Mouse (Mus musculus) midbrain, postnatal 0 days (tissue): ENCODE results near the gene Olfr911-ps1. TPM values are rescaled to one million over a fixed set of nuclear protein-coding genes. Genes with fewer than 3 reads are reported as not detected.

ENCODE experiments used
- ATAC-seq: fragments of 200-750 bp; cut with Nextera tagmentation; 2 replicates; pipeline ENCODE4 v1.8.0; 2017; ENCODE audit warnings: moderate number of reproducible peaks, mild to moderate bottlenecking, moderate TSS enrichment, moderate library complexity; ENCODE audit not compliant: low FRiP score
- DNase-seq: peaks from one replicate; pipeline ENCODE4 v3.0.0-alpha.2; 2015; ENCODE audit warnings: low spot score
- H3K27ac ChIP-seq: fragments of 300-500 bp; sonication (generic); 2 replicates; pipeline ENCODE4 v1.5.1; 2014; ENCODE audit warnings: low read depth, mild to moderate bottlenecking, low read length, mixed read lengths
- H3K27me3 ChIP-seq: fragments of 300-500 bp; sonication (generic); 2 replicates; pipeline ENCODE4 v1.6.1; 2014; ENCODE audit warnings: low read length, control low read depth, mixed read lengths; ENCODE audit not compliant: insufficient read depth
- H3K36me3 ChIP-seq: fragments of 300-500 bp; sonication (generic); 2 replicates; pipeline ENCODE4 v1.6.1; 2014; ENCODE audit warnings: low read length, control low read depth, mixed read lengths; ENCODE audit not compliant: insufficient read depth
- H3K4me1 ChIP-seq: fragments of 300-500 bp; sonication (generic); 2 replicates; pipeline ENCODE4 v1.6.1; 2014; ENCODE audit warnings: mild to moderate bottlenecking, control low read depth, antibody characterized with exemption, low read length, mixed read lengths; ENCODE audit not compliant: insufficient read depth
- H3K4me2 ChIP-seq: fragments of 300-500 bp; sonication (generic); 2 replicates; pipeline ENCODE4 v1.6.1; 2014; ENCODE audit warnings: low read depth, mild to moderate bottlenecking, low read length, mixed read lengths; ENCODE audit not compliant: poor library complexity, severe bottlenecking
- H3K4me3 ChIP-seq: fragments of 300-500 bp; sonication (generic); 2 replicates; pipeline ENCODE4 v1.5.1; 2014; ENCODE audit warnings: low read depth, mild to moderate bottlenecking, low read length, moderate library complexity
- H3K9ac ChIP-seq: fragments of 300-500 bp; sonication (generic); replicated peaks from 2 replicates; pipeline ENCODE4 v1.6.1; 2014; ENCODE audit warnings: mild to moderate bottlenecking, low read length, moderate library complexity, mixed read lengths; ENCODE audit not compliant: poor library complexity, severe bottlenecking
- H3K9me3 ChIP-seq: fragments of 300-500 bp; sonication (generic); 2 replicates; pipeline ENCODE4 v1.6.1; 2016; ENCODE audit warnings: low read length, control low read depth
- CTCF ChIP-seq: IDR thresholded peaks from 2 replicates; pipeline ENCODE4 v1.5.1; 2016; ENCODE audit warnings: antibody characterized with exemption, mild to moderate bottlenecking
- WGBS: fragments of 180-500 bp; shearing (Covaris S2); extraction: QIAGEN DNeasy Blood & Tissue Kit; methylation state at CpG from one replicate; pipeline ENCODE4 v1.1.7; 2014; 5-methylcytosine and 5-hydroxymethylcytosine counted together
- polyA plus RNA-seq: library from polyadenylated mRNA; unstranded; fragments of >200 nt; fragmentation: Nextera tagmentation; extraction: Ambion mirVana; gene quantifications from 2 replicates; pipeline ENCODE4 v1.2.1, GENCODE M21; 2015
- total RNA-seq: library from RNA; depleted of rRNA; stranded (reverse); fragments of >200 nt; gene quantifications from 2 replicates; pipeline ENCODE4 v1.2.3, GENCODE M21; 2014; rRNA removed

The Olfr911-ps1 gene
- not detected in 2 replicates for total RNA-seq
- polyA plus RNA-seq, result not detected in 2 replicates

DNA sequence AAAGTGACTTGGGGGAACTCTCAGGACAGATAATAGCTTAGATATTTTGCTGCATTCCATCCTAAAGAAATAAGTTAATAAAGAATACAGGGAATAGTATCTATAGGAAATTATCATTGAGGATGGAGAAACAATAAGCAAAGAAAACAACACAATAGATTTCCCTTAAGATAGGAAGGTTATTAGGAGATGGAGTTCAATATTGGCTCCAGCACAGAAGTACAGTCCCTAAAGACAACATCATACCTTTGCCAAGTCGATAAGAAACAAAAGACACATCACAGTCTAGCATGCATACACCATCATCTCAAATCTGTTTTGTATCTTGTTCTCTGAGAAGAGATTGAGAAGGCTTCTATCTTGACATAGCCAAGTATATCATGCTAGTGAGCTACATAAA lies at the start of gene Olfr911-ps1:
Gene Olfr911-ps1 (plus strand): TSS at position 301 of the 400 bp plus-strand sequence.
- H3K36me3 ChIP-seq, result no peaks in the 10 kb centered on the region
- no peaks in the 10 kb centered on the region for H3K27me3 ChIP-seq
- ATAC-seq, result no peak
- H3K4me1 ChIP-seq, result no peaks in the 10 kb centered on the region
- H3K27ac ChIP-seq, result no peak within 1 kb of the TSS
- H3K4me3 ChIP-seq, result no peak within 1 kb of the TSS
- no peak within 1 kb of the TSS for H3K4me2 ChIP-seq
- WGBS, result 83% methylated on average over 1 of the region's 1 CpGs
- DNase-seq, result no peak
- no peaks in the 10 kb centered on the region for H3K9me3 ChIP-seq
- TF ChIP-seq CTCF, result no peak
- no peak within 1 kb of the TSS for H3K9ac ChIP-seq

DNA sequence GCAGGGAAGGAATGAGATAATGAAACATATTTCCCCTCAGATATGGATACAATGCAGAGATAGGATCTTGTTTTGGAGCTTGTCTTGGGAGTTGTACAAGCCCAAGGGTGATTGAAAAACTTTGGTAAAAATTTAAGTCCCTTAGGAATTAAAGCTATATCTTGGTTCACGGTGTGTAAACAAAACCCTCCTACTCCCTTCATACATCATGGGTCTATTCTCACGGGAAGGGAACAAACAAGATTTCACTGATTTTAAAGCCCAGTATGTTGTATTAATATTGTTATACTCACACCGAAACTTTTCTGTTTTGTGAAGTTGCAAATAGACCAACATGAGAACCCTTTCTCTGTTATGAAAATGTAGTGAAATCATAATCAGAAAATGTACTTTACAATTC lies 34.6 kb upstream of the Olfr911-ps1 start, which contains the start of gene Olfr906:
Gene Olfr906 (plus strand): TSS at position 301 of the 400 bp plus-strand sequence.
- Histone ChIP-seq H3K36me3 (no peaks in the 10 kb centered on the region), H3K4me2 (no peak within 1 kb of the TSS), H3K4me3 (no peak within 1 kb of the TSS), H3K9ac (no peak within 1 kb of the TSS), H3K27ac (no peak within 1 kb of the TSS), H3K4me1 (no peaks in the 10 kb centered on the region), H3K9me3 (no peaks in the 10 kb centered on the region), H3K27me3 (no peaks in the 10 kb centered on the region)
- TF ChIP-seq CTCF, result no peak
- WGBS, result 88% methylated on average over 3 of the region's 3 CpGs
- no peak for DNase-seq
- ATAC-seq, result no peak

DNA sequence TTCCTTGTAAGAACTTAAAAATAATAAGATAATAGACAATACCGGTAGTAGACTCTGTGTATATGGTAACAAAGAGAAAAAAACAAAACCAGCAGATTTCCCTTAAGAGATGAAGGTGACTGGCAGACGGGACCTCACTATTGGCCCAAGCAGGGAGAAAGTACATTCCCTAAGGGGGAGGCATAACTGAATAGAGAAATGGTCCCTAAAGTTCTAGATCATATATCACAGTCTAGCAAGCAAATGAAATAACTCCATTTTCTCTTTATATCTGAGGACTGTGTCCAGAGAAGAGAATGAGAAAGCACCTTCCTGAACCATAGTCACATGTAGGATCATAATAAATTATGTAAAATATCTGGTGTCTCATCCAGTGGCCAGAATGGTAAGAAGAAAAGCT lies 25.9 kb upstream of the Olfr911-ps1 start, which contains the start of gene Olfr907:
Gene Olfr907 (plus strand): TSS at position 301 of the 400 bp plus-strand sequence.
- ATAC-seq (no peak), DNase-seq (no peak)
- H3K36me3 ChIP-seq, result no peaks in the 10 kb centered on the region
- WGBS, result 79% methylated on average over 2 of the region's 2 CpGs
- H3K9me3 ChIP-seq, result no peaks in the 10 kb centered on the region
- no peak within 1 kb of the TSS for H3K27ac ChIP-seq
- H3K27me3 ChIP-seq, result no peaks in the 10 kb centered on the region
- no peak within 1 kb of the TSS for H3K9ac ChIP-seq
- H3K4me1 ChIP-seq, result no peaks in the 10 kb centered on the region
- no peak within 1 kb of the TSS for H3K4me3 ChIP-seq
- no peak for TF ChIP-seq CTCF
- no peak within 1 kb of the TSS for H3K4me2 ChIP-seq

DNA sequence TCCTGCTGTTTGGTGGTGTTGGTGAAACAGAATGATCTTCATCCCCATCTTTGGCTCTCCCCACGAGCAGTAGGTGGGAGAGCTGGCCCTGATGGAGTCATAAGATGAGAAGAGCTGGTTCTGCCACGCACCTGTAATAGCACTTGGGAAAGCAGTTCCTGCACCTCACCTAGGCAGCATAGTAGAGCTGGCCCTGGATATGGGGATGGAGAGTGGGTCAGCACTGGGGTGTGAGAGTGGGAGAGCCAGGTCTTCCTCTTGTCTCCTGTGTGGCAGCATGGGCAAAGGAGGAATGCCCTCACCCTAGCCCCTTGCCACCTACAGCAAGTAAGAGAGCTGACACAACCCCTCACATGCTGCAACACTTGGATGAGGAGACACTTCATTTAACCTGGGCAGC lies 9.0 kb upstream of the Olfr911-ps1 start:
- no peaks in the 10 kb centered on the region for H3K27me3 ChIP-seq
- no peak for TF ChIP-seq CTCF
- H3K4me3 ChIP-seq, result no peak overlapping the region
- ATAC-seq (no peak), DNase-seq (no peak)
- H3K36me3 ChIP-seq, result no peaks in the 10 kb centered on the region
- H3K27ac ChIP-seq, result no peak overlapping the region
- WGBS, result 56% methylated on average over 2 of the region's 2 CpGs
- no peak overlapping the region for H3K9ac ChIP-seq
- no peaks in the 10 kb centered on the region for H3K4me1 ChIP-seq
- H3K9me3 ChIP-seq, result no peaks in the 10 kb centered on the region
- H3K4me2 ChIP-seq, result no peak overlapping the region

DNA sequence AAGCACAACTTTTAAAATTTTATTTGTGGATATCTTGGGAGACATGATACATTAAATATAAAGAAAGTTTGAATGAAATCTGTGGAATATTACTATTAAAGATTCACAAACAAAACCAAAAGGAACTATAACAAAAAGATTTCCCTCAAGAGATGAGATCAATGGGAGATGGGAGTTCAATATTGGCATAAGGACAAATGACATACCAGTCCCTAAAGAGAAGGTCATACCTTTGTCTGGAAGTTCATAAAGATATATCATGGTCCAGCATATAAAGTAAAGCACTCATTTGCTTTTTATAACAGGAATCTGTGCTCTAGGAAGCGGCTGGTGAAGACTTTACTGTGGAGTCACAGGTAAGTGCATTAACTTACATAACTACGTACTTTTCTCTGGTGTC lies 16.2 kb downstream of the Olfr911-ps1 start, which contains the start of gene Olfr910:
Gene Olfr910 (plus strand): TSS at position 301 of the 400 bp plus-strand sequence.
- Histone ChIP-seq H3K36me3 (no peaks in the 10 kb centered on the region), H3K9me3 (no peaks in the 10 kb centered on the region), H3K9ac (no peak within 1 kb of the TSS), H3K4me2 (no peak within 1 kb of the TSS), H3K27me3 (no peaks in the 10 kb centered on the region), H3K4me1 (no peaks in the 10 kb centered on the region), H3K27ac (no peak within 1 kb of the TSS), H3K4me3 (no peak within 1 kb of the TSS)
- whole genome bisulfite sequencing, result 87% methylated on average over 2 of the region's 2 CpGs
- DNase-seq, result no peak
- TF ChIP-seq CTCF, result no peak
- no peak for ATAC-seq

Other genes with a start within 250 kb of the Olfr911-ps1 start
- gene Olfr896-ps1, start 230.5 kb upstream of the Olfr911-ps1 start, total RNA-seq, result not detected in 2 replicates
- gene Olfr896-ps1, start 230.5 kb upstream of the Olfr911-ps1 start, polyA plus RNA-seq, result not detected in 2 replicates
- gene Olfr25, start 192.5 kb upstream of the Olfr911-ps1 start, total RNA-seq, result not detected in 2 replicates
- not detected in 2 replicates for gene Olfr25, start 192.5 kb upstream of the Olfr911-ps1 start, polyA plus RNA-seq
- gene Olfr898, start 173.2 kb upstream of the Olfr911-ps1 start, total RNA-seq, result not detected in 2 replicates
- not detected in 2 replicates for gene Olfr898, start 173.2 kb upstream of the Olfr911-ps1 start, polyA plus RNA-seq
- gene Olfr250, start 154.7 kb upstream of the Olfr911-ps1 start, total RNA-seq, result not detected in 2 replicates
- not detected in 2 replicates for gene Olfr250, start 154.7 kb upstream of the Olfr911-ps1 start, polyA plus RNA-seq
- not detected in 2 replicates for gene Olfr251, start 144.5 kb upstream of the Olfr911-ps1 start, total RNA-seq
- not detected in 2 replicates for gene Olfr251, start 144.5 kb upstream of the Olfr911-ps1 start, polyA plus RNA-seq
- gene Olfr147, start 119.9 kb upstream of the Olfr911-ps1 start, total RNA-seq, result not detected in 2 replicates
- gene Olfr147, start 119.9 kb upstream of the Olfr911-ps1 start, polyA plus RNA-seq, result not detected in 2 replicates
- gene Olfr901, start 92.1 kb upstream of the Olfr911-ps1 start, total RNA-seq, result not detected in 2 replicates
- gene Olfr901, start 92.1 kb upstream of the Olfr911-ps1 start, polyA plus RNA-seq, result not detected in 2 replicates
- not detected in 2 replicates for gene Olfr902, start 73.9 kb upstream of the Olfr911-ps1 start, total RNA-seq
- not detected in 2 replicates for gene Olfr902, start 73.9 kb upstream of the Olfr911-ps1 start, polyA plus RNA-seq
- not detected in 2 replicates for gene Olfr904, start 58.4 kb upstream of the Olfr911-ps1 start, total RNA-seq
- gene Olfr904, start 58.4 kb upstream of the Olfr911-ps1 start, polyA plus RNA-seq, result not detected in 2 replicates
- gene Olfr905, start 50.5 kb upstream of the Olfr911-ps1 start, total RNA-seq, result not detected in 2 replicates
- gene Olfr905, start 50.5 kb upstream of the Olfr911-ps1 start, polyA plus RNA-seq, result not detected in 2 replicates
- not detected in 2 replicates for gene Olfr906, start 34.5 kb upstream of the Olfr911-ps1 start, total RNA-seq
- not detected in 2 replicates for gene Olfr906, start 34.5 kb upstream of the Olfr911-ps1 start, polyA plus RNA-seq
- gene Olfr907, start 25.8 kb upstream of the Olfr911-ps1 start, total RNA-seq, result not detected in 2 replicates
- not detected in 2 replicates for gene Olfr907, start 25.8 kb upstream of the Olfr911-ps1 start, polyA plus RNA-seq
- not detected in 2 replicates for gene Olfr910, start 16.3 kb downstream of the Olfr911-ps1 start, total RNA-seq
- gene Olfr910, start 16.3 kb downstream of the Olfr911-ps1 start, polyA plus RNA-seq, result not detected in 2 replicates
- gene Olfr912, start 58.6 kb downstream of the Olfr911-ps1 start, total RNA-seq, result not detected in 2 replicates
- gene Olfr912, start 58.6 kb downstream of the Olfr911-ps1 start, polyA plus RNA-seq, result not detected in 2 replicates
- not detected in 2 replicates for gene Olfr913, start 71.2 kb downstream of the Olfr911-ps1 start, total RNA-seq
- gene Olfr913, start 71.2 kb downstream of the Olfr911-ps1 start, polyA plus RNA-seq, result not detected in 2 replicates
- not detected in 2 replicates for gene Olfr914, start 83.5 kb downstream of the Olfr911-ps1 start, total RNA-seq
- gene Olfr914, start 83.5 kb downstream of the Olfr911-ps1 start, polyA plus RNA-seq, result not detected in 2 replicates
- gene Olfr916, start 138.3 kb downstream of the Olfr911-ps1 start, total RNA-seq, result not detected in 2 replicates
- not detected in 2 replicates for gene Olfr916, start 138.3 kb downstream of the Olfr911-ps1 start, polyA plus RNA-seq
- not detected in 2 replicates for gene Olfr917, start 144.3 kb downstream of the Olfr911-ps1 start, total RNA-seq
- not detected in 2 replicates for gene Olfr917, start 144.3 kb downstream of the Olfr911-ps1 start, polyA plus RNA-seq
- gene Olfr918, start 153.0 kb downstream of the Olfr911-ps1 start, total RNA-seq, result not detected in 2 replicates
- not detected in 2 replicates for gene Olfr918, start 153.0 kb downstream of the Olfr911-ps1 start, polyA plus RNA-seq
- gene Olfr919, start 182.1 kb downstream of the Olfr911-ps1 start, total RNA-seq, result not detected in 2 replicates
- not detected in 2 replicates for gene Olfr919, start 182.1 kb downstream of the Olfr911-ps1 start, polyA plus RNA-seq
- gene Vwa5a, start 196.7 kb downstream of the Olfr911-ps1 start, total RNA-seq, result 9.9 and 11.3 TPM in 2 replicates
- gene Vwa5a, start 196.7 kb downstream of the Olfr911-ps1 start, polyA plus RNA-seq, result 5.5 and 6.0 TPM in 2 replicates
- under 0.01 and 0.05 TPM in 2 replicates for gene Olfr920, start 230.7 kb downstream of the Olfr911-ps1 start, total RNA-seq
- gene Olfr920, start 230.7 kb downstream of the Olfr911-ps1 start, polyA plus RNA-seq, result 0.02 and 0.04 TPM in 2 replicates